Mouse (Mus musculus) heart, embryonic 13.5 days (tissue): ENCODE measurements around the gene Klrb1f. TPM values are rescaled to one million over a fixed set of nuclear protein-coding genes. Genes with fewer than 3 reads are reported as not detected.
"Not testable (repeated sequence)": the region's sequence is repeated elsewhere in the genome, so short reads cannot be mapped to it uniquely, and the experiment has no call there.

Source experiments
- ATAC-seq: fragments of 200-750 bp; cut with Nextera tagmentation; 2 replicates; pipeline ENCODE4 v1.8.0; 2017; ENCODE audit warnings: moderate TSS enrichment; ENCODE audit not compliant: insufficient number of reproducible peaks, low FRiP score, low TSS enrichment; ENCODE audit errors: extremely low read depth
- H3K27ac ChIP-seq: fragments of 300-500 bp; sonication (generic); replicated peaks from 2 replicates; pipeline ENCODE4 v1.5.1; 2015; ENCODE audit warnings: moderate library complexity, mild to moderate bottlenecking, inconsistent platforms
- H3K27me3 ChIP-seq: fragments of 300-500 bp; sonication (generic); replicated peaks from 2 replicates; pipeline ENCODE4 v1.6.1; 2015; ENCODE audit warnings: mild to moderate bottlenecking, inconsistent platforms
- H3K36me3 ChIP-seq: fragments of 300-500 bp; sonication (generic); 2 replicates; pipeline ENCODE4 v1.6.1; 2015; ENCODE audit warnings: mild to moderate bottlenecking, inconsistent platforms
- H3K4me1 ChIP-seq: fragments of 300-500 bp; sonication (generic); 2 replicates; pipeline ENCODE4 v1.6.1; 2015; ENCODE audit warnings: inconsistent platforms
- H3K4me2 ChIP-seq: fragments of 300-500 bp; sonication (generic); 2 replicates; pipeline ENCODE4 v1.6.1; 2015; ENCODE audit warnings: inconsistent platforms, mild to moderate bottlenecking, moderate library complexity
- H3K4me3 ChIP-seq: fragments of 300-500 bp; sonication (generic); 2 replicates; pipeline ENCODE4 v1.5.1; 2015; ENCODE audit warnings: moderate library complexity, mild to moderate bottlenecking, inconsistent platforms
- H3K9ac ChIP-seq: fragments of 300-500 bp; sonication (generic); 2 replicates; pipeline ENCODE4 v1.6.1; 2015; ENCODE audit warnings: inconsistent platforms, mild to moderate bottlenecking, moderate library complexity
- H3K9me3 ChIP-seq: fragments of 300-500 bp; sonication (generic); 2 replicates; pipeline ENCODE4 v1.6.1; 2016; ENCODE audit warnings: inconsistent platforms
- WGBS: fragments of 180-500 bp; shearing (Covaris S2); methylation state at CpG from one replicate; pipeline ENCODE4 v1.1.7; 2015; ENCODE audit warnings: mixed read lengths; 5-methylcytosine and 5-hydroxymethylcytosine counted together
- polyA plus RNA-seq: library from polyadenylated mRNA; unstranded; fragments of >200 nt; fragmentation: Nextera tagmentation; extraction: Ambion mirVana; gene quantifications from 2 replicates; pipeline ENCODE4 v1.2.1, GENCODE M21; 2015

Gene Klrb1f
- polyA plus RNA-seq, 1 experiment from 2014 or later: not detected

DNA sequence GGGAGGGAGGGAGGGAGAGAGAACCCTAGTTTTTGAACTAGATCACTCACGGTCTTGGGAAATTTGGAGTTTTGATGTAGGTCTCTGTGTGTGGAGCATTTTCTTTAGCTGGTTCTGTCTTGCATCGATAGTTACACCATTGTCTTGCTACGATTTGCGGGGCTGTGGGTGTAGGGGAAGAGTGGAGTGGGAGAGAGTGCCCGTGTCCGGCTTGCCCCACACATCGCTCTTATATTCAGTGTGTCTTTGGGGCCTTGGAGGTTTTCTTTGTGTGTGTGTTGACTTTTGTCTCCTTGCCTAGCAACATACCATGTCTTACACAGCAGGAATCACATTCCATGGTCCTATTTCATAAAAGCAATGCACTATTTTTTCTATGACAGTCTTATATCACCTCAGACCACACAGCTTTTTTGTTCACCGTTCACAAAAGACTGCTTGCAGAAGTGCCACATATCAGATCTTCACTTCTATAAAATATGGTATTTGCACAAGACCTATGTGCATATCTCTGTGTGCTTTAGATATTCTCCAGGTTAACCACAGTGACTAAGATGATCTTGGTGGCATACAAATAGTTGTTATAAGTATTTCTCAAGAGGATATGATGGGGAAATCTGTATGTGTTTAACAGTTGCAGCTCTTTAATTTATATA is 4.0 kb downstream of the Klrb1f start:
- Histone ChIP-seq H3K27me3 (no peaks in the 10 kb centered on the region), H3K9ac (peak overlapping the region; percentile 63), H3K36me3 (no peaks in the 10 kb centered on the region), H3K4me3 (peak overlapping the region; percentile 50), H3K27ac (no peak overlapping the region), H3K4me2 (peak overlapping the region; percentile 72), H3K9me3 (no peaks in the 10 kb centered on the region), H3K4me1 (0 out of 2 replicates have a peak, but pooled peaks cover 4% of the 10 kb centered on the region)
- no peak for ATAC-seq
- WGBS: under 1% methylated on average over 8 of the region's 8 CpGs

DNA sequence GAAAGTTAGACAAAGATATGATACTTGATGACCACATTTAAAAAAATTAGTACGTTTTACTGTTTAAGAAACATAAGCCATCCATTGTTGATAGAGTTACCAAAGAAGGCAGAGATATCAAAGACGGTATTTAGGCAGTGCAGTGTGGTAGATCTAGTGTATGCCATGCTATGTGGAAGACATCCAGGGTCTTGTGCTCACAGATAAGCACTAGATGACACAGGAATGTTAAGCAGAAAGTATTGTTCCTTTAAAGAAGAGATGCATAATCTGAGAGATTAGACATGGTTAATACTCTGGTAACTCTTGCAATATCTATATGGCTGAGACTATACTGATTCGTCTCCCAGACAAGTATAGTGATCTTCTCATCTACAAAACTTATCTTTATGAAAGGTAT is 5.4 kb downstream of the Klrb1f start:
- 70% methylated on average over 3 of the region's 3 CpGs for WGBS
- 0 out of 2 replicates have a peak, but pooled peaks cover 4% of the 10 kb centered on the region for H3K4me1 ChIP-seq

GRCm38 (mm10) chr6:129051731-129052130 is 6.0 kb downstream of the Klrb1f start:
- Histone ChIP-seq H3K36me3 (no peaks in the 10 kb centered on the region), H3K4me1 (0 out of 2 replicates have a peak, but pooled peaks cover 4% of the 10 kb centered on the region), H3K27ac (no peak overlapping the region), H3K4me3 (no peak overlapping the region), H3K27me3 (no peaks in the 10 kb centered on the region), H3K9me3 (no peaks in the 10 kb centered on the region), H3K9ac (no peak overlapping the region), H3K4me2 (no peak overlapping the region)
- ATAC-seq: no peak
- WGBS: 74% methylated on average over 5 of the region's 5 CpGs

More for the DNA sequence above, 5.4 kb downstream of the Klrb1f start:
- Histone ChIP-seq H3K4me2 (no peak overlapping the region), H3K9me3 (no peaks in the 10 kb centered on the region), H3K27me3 (no peaks in the 10 kb centered on the region), H3K27ac (no peak overlapping the region), H3K9ac (no peak overlapping the region), H3K4me3 (no peak overlapping the region), H3K36me3 (no peaks in the 10 kb centered on the region)
- ATAC-seq: no peak

DNA sequence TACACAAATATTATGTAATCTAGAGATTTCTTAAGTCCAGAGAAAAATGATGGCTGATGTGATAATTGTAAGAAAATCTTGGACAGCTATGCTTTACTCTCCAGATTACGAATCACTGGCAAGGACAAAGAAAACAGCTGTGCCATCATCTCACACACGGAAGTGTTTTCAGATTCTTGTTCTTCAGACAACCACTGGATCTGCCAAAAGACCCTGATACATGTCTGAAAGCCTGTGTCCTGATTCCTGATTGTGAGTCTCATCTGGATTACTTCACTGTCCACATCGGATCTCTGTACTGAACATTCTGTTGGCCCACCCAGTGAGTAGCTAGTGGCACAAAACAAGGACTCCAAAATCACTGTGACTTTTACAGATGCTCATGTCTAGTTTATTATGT is 10.5 kb downstream of the Klrb1f start:
- no peaks in the 10 kb centered on the region for H3K36me3 ChIP-seq
- no peak overlapping the region for H3K9ac ChIP-seq
- no peak overlapping the region for H3K4me2 ChIP-seq
- H3K4me3 ChIP-seq: no peak overlapping the region
- no peaks in the 10 kb centered on the region for H3K9me3 ChIP-seq
- H3K27me3 ChIP-seq: no peaks in the 10 kb centered on the region
- no peak for ATAC-seq
- 71% methylated on average over 3 of the region's 3 CpGs for WGBS
- no peaks in the 10 kb centered on the region for H3K4me1 ChIP-seq
- no peak overlapping the region for H3K27ac ChIP-seq

GRCm38 (mm10) chr6:129058013-129058412 is 12.3 kb downstream of the Klrb1f start:
- Histone ChIP-seq H3K27me3 (no peaks in the 10 kb centered on the region), H3K4me1 (no peaks in the 10 kb centered on the region), H3K36me3 (no peaks in the 10 kb centered on the region), H3K9ac (no peak overlapping the region), H3K9me3 (no peaks in the 10 kb centered on the region), H3K4me2 (no peak overlapping the region), H3K4me3 (no peak overlapping the region), H3K27ac (no peak overlapping the region)
- no peak for ATAC-seq

DNA sequence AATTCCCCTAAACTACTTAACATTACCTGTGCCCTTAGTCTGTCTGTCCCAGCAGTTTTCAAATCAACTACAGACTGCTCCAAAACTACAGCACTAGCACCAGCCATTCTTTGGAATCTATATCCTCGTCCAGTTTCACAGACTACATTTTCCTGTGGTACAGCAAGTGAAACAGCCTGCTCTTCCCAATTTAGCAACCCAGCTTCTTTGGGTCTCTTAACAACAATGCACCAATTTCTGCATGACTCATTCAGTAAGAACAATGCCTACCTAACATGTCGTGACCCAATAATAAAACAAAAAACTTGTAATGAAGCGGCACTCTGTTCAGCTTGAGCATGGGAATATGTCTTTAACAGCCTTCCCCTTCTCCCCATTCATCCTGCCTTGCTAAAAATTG is 19.7 kb downstream of the Klrb1f start:
- no peak overlapping the region for H3K4me3 ChIP-seq
- H3K36me3 ChIP-seq: no peaks in the 10 kb centered on the region
- H3K9ac ChIP-seq: no peak overlapping the region
- H3K27ac ChIP-seq: no peak overlapping the region
- no peak for ATAC-seq
- no peaks in the 10 kb centered on the region for H3K9me3 ChIP-seq
- no peak overlapping the region for H3K4me2 ChIP-seq
- WGBS: 65% methylated on average over 3 of the region's 3 CpGs
- no peaks in the 10 kb centered on the region for H3K4me1 ChIP-seq
- H3K27me3 ChIP-seq: no peaks in the 10 kb centered on the region

DNA sequence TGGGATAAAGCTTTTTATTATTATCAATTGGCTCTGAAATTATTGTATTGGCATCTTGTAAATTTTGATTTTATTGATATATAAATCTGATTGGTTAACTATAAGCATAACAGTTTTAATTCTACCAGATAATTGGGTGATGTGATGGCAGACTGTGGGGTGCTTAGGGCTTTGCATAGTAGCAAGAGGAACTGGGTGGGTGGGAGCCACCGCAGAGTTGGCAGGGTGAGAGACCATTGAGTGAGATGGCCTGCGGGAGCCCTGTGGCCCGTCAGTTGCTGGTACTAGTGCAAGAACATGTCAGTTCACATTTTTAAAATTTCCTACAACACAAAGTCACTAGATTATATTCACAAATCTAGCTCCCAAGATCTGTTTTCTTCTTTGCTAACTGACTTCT is 20.2 kb downstream of the Klrb1f start:
- Histone ChIP-seq H3K9me3 (no peaks in the 10 kb centered on the region), H3K4me2 (no peak overlapping the region), H3K36me3 (no peaks in the 10 kb centered on the region), H3K27ac (no peak overlapping the region), H3K4me1 (no peaks in the 10 kb centered on the region), H3K4me3 (no peak overlapping the region), H3K27me3 (no peaks in the 10 kb centered on the region), H3K9ac (no peak overlapping the region)
- no peak for ATAC-seq
- WGBS: 87% methylated on average over 3 of the region's 3 CpGs

GRCm38 (mm10) chr6:129066530-129066929 is 20.8 kb downstream of the Klrb1f start:
- Histone ChIP-seq H3K27ac (no peak overlapping the region), H3K9ac (no peak overlapping the region), H3K9me3 (no peaks in the 10 kb centered on the region), H3K27me3 (no peaks in the 10 kb centered on the region), H3K4me1 (no peaks in the 10 kb centered on the region), H3K4me3 (no peak overlapping the region), H3K36me3 (no peaks in the 10 kb centered on the region), H3K4me2 (no peak overlapping the region)
- ATAC-seq: no peak

DNA sequence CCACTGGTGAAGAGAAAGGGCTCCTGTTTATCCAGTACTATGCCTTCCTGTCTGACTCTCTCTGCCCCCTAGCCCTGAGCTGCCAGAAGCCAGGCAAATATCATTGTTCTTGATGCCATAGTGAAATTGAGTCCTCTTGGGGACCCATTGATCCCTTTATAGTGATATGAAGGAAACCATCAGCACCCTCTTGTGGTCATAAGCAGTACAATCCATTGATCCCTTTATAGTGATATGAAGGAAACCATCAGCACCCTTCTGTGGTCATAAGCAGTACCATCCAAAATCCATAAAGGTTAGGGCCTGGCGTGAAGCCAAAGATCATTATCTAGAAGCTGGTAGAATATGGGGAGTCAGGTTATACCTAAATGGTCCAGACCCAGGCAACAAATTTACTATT is 21.3 kb downstream of the Klrb1f start:
- no peak for ATAC-seq
- Histone ChIP-seq H3K36me3 (no peaks in the 10 kb centered on the region), H3K4me3 (no peak overlapping the region), H3K27ac (no peak overlapping the region), H3K4me1 (no peaks in the 10 kb centered on the region), H3K9ac (no peak overlapping the region), H3K4me2 (no peak overlapping the region), H3K27me3 (no peaks in the 10 kb centered on the region), H3K9me3 (no peaks in the 10 kb centered on the region)
- 48% methylated on average over 1 of the region's 1 CpGs for WGBS

DNA sequence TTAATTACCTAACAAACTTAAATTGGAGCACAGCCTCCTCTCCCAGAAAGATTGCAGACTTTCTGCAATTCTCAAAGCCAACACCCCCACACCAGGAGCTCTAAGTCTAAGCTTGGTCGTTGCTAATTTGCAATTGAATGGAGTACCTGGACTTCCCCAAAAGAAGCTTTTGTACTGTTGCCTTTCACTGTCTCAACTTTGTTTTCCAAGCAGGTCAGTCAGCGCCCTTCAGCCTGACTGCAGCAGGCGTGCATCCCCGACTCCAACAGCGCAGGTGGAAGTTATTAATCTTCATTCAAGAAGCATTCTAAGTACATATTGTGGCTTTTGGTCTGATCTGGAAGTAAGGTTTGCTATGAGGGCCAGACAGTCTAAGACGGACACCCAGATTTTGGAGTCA is 39.4 kb downstream of the Klrb1f start:
- Histone ChIP-seq H3K4me3 (no peak overlapping the region), H3K9me3 (peaks cover 3% of the 10 kb centered on the region; the same call in 1 of the 2 replicates), H3K27me3 (no peaks in the 10 kb centered on the region), H3K36me3 (no peaks in the 10 kb centered on the region), H3K27ac (no peak overlapping the region), H3K4me2 (no peak overlapping the region), H3K4me1 (no peaks in the 10 kb centered on the region), H3K9ac (no peak overlapping the region)
- 82% methylated on average over 6 of the region's 6 CpGs for WGBS
- ATAC-seq: no peak

DNA sequence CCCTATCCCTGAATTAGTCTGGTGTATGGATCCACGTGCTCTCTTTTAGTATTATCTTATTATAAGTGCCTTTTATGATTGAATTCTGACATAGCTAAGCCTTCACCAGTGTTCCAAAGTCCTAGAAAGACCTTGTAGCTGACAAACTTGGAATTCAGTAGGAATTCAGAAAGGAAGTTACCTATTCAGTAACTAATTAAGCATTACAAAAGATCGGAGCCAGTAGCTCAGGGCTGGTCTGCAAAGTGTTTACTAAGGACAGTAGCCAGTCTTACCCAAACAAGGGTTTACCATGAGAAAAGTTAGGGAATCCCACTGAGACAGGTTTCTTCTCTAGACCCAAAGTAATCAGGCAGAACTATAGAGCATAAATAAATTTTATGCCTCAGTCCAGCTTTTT is 40.3 kb downstream of the Klrb1f start:
- WGBS: 79% methylated on average over 2 of the region's 2 CpGs
- H3K27ac ChIP-seq, H3K9me3 ChIP-seq, H3K4me1 ChIP-seq, H3K27me3 ChIP-seq, H3K4me2 ChIP-seq, H3K4me3 ChIP-seq, ATAC-seq, H3K36me3 ChIP-seq, H3K9ac ChIP-seq: not testable (repeated sequence)

GRCm38 (mm10) chr6:129088161-129088560 is 42.5 kb downstream of the Klrb1f start:
- WGBS: 83% methylated on average over 1 of the region's 1 CpGs
- H3K4me1 ChIP-seq: no peaks in the 10 kb centered on the region
- no peak overlapping the region for H3K4me3 ChIP-seq
- no peak overlapping the region for H3K4me2 ChIP-seq
- H3K27ac ChIP-seq: no peak overlapping the region
- H3K9me3 ChIP-seq: peaks cover 9% of the 10 kb centered on the region; the same call in 1 of the 2 replicates
- ATAC-seq: no peak
- H3K27me3 ChIP-seq: no peaks in the 10 kb centered on the region
- no peak overlapping the region for H3K9ac ChIP-seq
- no peaks in the 10 kb centered on the region for H3K36me3 ChIP-seq
